Mouse (Mus musculus): ENCODE data around the gene 4930544D05Rik.

GRCm38 (mm10) chr11:70566586-70566985, 49.1 kb upstream of the 4930544D05Rik start:
- TF ChIP-seq E2F4 (IDR thresholded peaks at IDR 0.05; ENCODE audit: insufficient read depth), result no peak
- no peak for TF ChIP-seq TCF12 (IDR thresholded peaks at IDR 0.05; ENCODE audit: insufficient read depth, poor library complexity, severe bottlenecking)
- no peak for TF ChIP-seq POLR2A (IDR thresholded peaks at IDR 0.05; ENCODE audit: insufficient read length, low read depth)
- no peak for TF ChIP-seq MAX (IDR thresholded peaks at IDR 0.05; ENCODE audit: low read depth)

Measured in myocyte (in vitro differentiated cells).